Mouse (Mus musculus): Measurements from ENCODE around the gene Unc13a. TPM values are rescaled to one million over a fixed set of nuclear protein-coding genes. Genes with fewer than 3 reads are reported as not detected.

Gene Unc13a
- polyA plus RNA-seq, 1 experiment from 2014 or later: 16.7 TPM

GRCm38 (mm10) chr8:71629096-71629697, 42.4 kb downstream of the Unc13a start:
- ATAC-seq (ENCODE audit: low FRiP score, low read depth): peak; percentile 86
- under 1% methylated on average over 54 of the region's 55 CpGs for WGBS
- Histone ChIP-seq H3K27me3 (replicated peaks) (peaks cover 36% of the 10 kb centered on the region), H3K36me3 (peaks cover 7% of the 10 kb centered on the region), H3K4me1 (peaks cover 13% of the 10 kb centered on the region), H3K4me2 (replicated peaks) (peak overlapping the region; percentile 88), H3K4me3 (peak overlapping the region; percentile 49), H3K9me3 (peaks cover 10% of the 10 kb centered on the region), H3K27ac (no peak overlapping the region), H3K9ac (peak overlapping the region; percentile 56)

- no peak for ATAC-seq (ENCODE audit: low FRiP score, low read depth)
- 10% methylated on average over 16 of the region's 16 CpGs for WGBS
- Histone ChIP-seq H3K27me3 (replicated peaks) (peaks cover 29% of the 10 kb centered on the region), H3K27ac (no peak overlapping the region), H3K4me2 (replicated peaks) (peak overlapping the region; percentile 88), H3K9me3 (peaks cover 10% of the 10 kb centered on the region), H3K36me3 (peaks cover 12% of the 10 kb centered on the region), H3K9ac (peak overlapping the region; percentile 56), H3K4me1 (peaks cover 13% of the 10 kb centered on the region), H3K4me3 (peak overlapping the region; percentile 49)
Measured at GRCm38 (mm10) chr8:71628396-71629095, 43.0 kb downstream of the Unc13a start.

GRCm38 (mm10) chr8:71627265-71628099, 44.1 kb downstream of the Unc13a start:
- WGBS: 54% methylated on average over 9 of the region's 9 CpGs
- no peak for ATAC-seq (ENCODE audit: low FRiP score, low read depth)

GRCm38 (mm10) chr8:71626753-71627152, 44.8 kb downstream of the Unc13a start:
- ATAC-seq (ENCODE audit: low FRiP score, low read depth): no peak

More at GRCm38 (mm10) chr8:71627265-71628099, 44.1 kb downstream of the Unc13a start:
- H3K27ac ChIP-seq: no peak overlapping the region
- H3K27me3 ChIP-seq (replicated peaks): peaks cover 24% of the 10 kb centered on the region
- H3K9me3 ChIP-seq: peaks cover 6% of the 10 kb centered on the region
- H3K4me3 ChIP-seq: no peak overlapping the region
- H3K36me3 ChIP-seq: peaks cover 23% of the 10 kb centered on the region
- no peak overlapping the region for H3K9ac ChIP-seq
- H3K4me1 ChIP-seq: peaks cover 13% of the 10 kb centered on the region
- H3K4me2 ChIP-seq (replicated peaks): 0 out of 2 replicates have a peak overlapping the region, but pooled peaks have one; percentile 5

GRCm38 (mm10) chr8:71625088-71625487, 46.5 kb downstream of the Unc13a start:
- Histone ChIP-seq H3K4me1 (peaks cover 12% of the 10 kb centered on the region), H3K9me3 (peaks cover 11% of the 10 kb centered on the region), H3K4me3 (no peak overlapping the region), H3K36me3 (peaks cover 47% of the 10 kb centered on the region), H3K27ac (no peak overlapping the region), H3K4me2 (replicated peaks) (no peak overlapping the region), H3K27me3 (replicated peaks) (peaks cover 7% of the 10 kb centered on the region), H3K9ac (no peak overlapping the region)
- WGBS: 63% methylated on average over 1 of the region's 1 CpGs
- ATAC-seq (ENCODE audit: low FRiP score, low read depth): no peak

More at GRCm38 (mm10) chr8:71626753-71627152, 44.8 kb downstream of the Unc13a start:
- Histone ChIP-seq H3K4me1 (peaks cover 13% of the 10 kb centered on the region), H3K4me3 (no peak overlapping the region), H3K36me3 (peaks cover 30% of the 10 kb centered on the region), H3K27ac (no peak overlapping the region), H3K9me3 (peaks cover 11% of the 10 kb centered on the region), H3K4me2 (replicated peaks) (no peak overlapping the region), H3K27me3 (replicated peaks) (peaks cover 22% of the 10 kb centered on the region), H3K9ac (no peak overlapping the region)
- 85% methylated on average over 9 of the region's 9 CpGs for WGBS

GRCm38 (mm10) chr8:71619786-71620185, 51.8 kb downstream of the Unc13a start:
- Histone ChIP-seq H3K9ac (no peak overlapping the region), H3K27me3 (replicated peaks) (no peaks in the 10 kb centered on the region), H3K9me3 (peaks cover 11% of the 10 kb centered on the region), H3K27ac (no peak overlapping the region), H3K36me3 (peaks cover 93% of the 10 kb centered on the region), H3K4me1 (no peaks in the 10 kb centered on the region), H3K4me3 (no peak overlapping the region), H3K4me2 (replicated peaks) (no peak overlapping the region)
- WGBS: 93% methylated on average over 2 of the region's 2 CpGs
- no peak for ATAC-seq (ENCODE audit: low FRiP score, low read depth)

- peaks cover 47% of the 10 kb centered on the region for H3K36me3 ChIP-seq
- no peak for ATAC-seq (ENCODE audit: low FRiP score, low read depth)
- WGBS: 73% methylated on average over 4 of the region's 4 CpGs
Measured at GRCm38 (mm10) chr8:71613418-71613817, 58.1 kb downstream of the Unc13a start.

GRCm38 (mm10) chr8:71612141-71612540, 59.4 kb downstream of the Unc13a start:
- H3K27me3 ChIP-seq (replicated peaks): no peaks in the 10 kb centered on the region
- no peak for ATAC-seq (ENCODE audit: low FRiP score, low read depth)
- WGBS: 36% methylated on average over 5 of the region's 5 CpGs

More at GRCm38 (mm10) chr8:71613418-71613817, 58.1 kb downstream of the Unc13a start:
- Histone ChIP-seq H3K27ac (no peak overlapping the region), H3K9ac (no peak overlapping the region), H3K9me3 (no peaks in the 10 kb centered on the region), H3K4me2 (replicated peaks) (no peak overlapping the region), H3K27me3 (replicated peaks) (no peaks in the 10 kb centered on the region), H3K4me3 (no peak overlapping the region), H3K4me1 (peaks cover 15% of the 10 kb centered on the region)

GRCm38 (mm10) chr8:71610822-71611651, 60.5 kb downstream of the Unc13a start, which contains the start of gene Colgalt1:
Gene Colgalt1, plus strand, starts transcription at chr8:71610998.
- ATAC-seq (ENCODE audit: low FRiP score, low read depth): peak; percentile 99

More at GRCm38 (mm10) chr8:71612141-71612540, 59.4 kb downstream of the Unc13a start:
- Histone ChIP-seq H3K36me3 (peaks cover 34% of the 10 kb centered on the region), H3K9me3 (no peaks in the 10 kb centered on the region), H3K4me3 (peak overlapping the region; percentile 83), H3K4me2 (replicated peaks) (peak overlapping the region; percentile 82), H3K4me1 (peaks cover 15% of the 10 kb centered on the region), H3K27ac (no peak overlapping the region), H3K9ac (peak overlapping the region; percentile 89)

GRCm38 (mm10) chr8:71604021-71604420, 67.5 kb downstream of the Unc13a start:
- ATAC-seq (ENCODE audit: low FRiP score, low read depth): no peak
- Histone ChIP-seq H3K27me3 (replicated peaks) (peaks cover 55% of the 10 kb centered on the region), H3K9me3 (no peaks in the 10 kb centered on the region), H3K4me3 (no peak overlapping the region), H3K9ac (no peak overlapping the region), H3K4me2 (replicated peaks) (no peak overlapping the region), H3K36me3 (peaks cover 7% of the 10 kb centered on the region; the same call in 1 of the 2 replicates), H3K27ac (no peak overlapping the region), H3K4me1 (peaks cover 16% of the 10 kb centered on the region; the same call in 1 of the 2 replicates)
- WGBS: 53% methylated on average over 7 of the region's 7 CpGs

More at GRCm38 (mm10) chr8:71610822-71611651, 60.5 kb downstream of the Unc13a start, which contains the start of gene Colgalt1:
- WGBS: under 1% methylated on average over 82 of the region's 82 CpGs
- peak within 1 kb of the TSS; percentile 82 for H3K27ac ChIP-seq
- H3K27me3 ChIP-seq (replicated peaks): no peaks in the 10 kb centered on the region
- peaks cover 24% of the 10 kb centered on the region for H3K36me3 ChIP-seq
- H3K4me2 ChIP-seq (replicated peaks): peak within 1 kb of the TSS; percentile 82
- H3K4me3 ChIP-seq: peak within 1 kb of the TSS; percentile 83
- peak within 1 kb of the TSS; percentile 89 for H3K9ac ChIP-seq
- peaks cover 15% of the 10 kb centered on the region for H3K4me1 ChIP-seq
- H3K9me3 ChIP-seq: no peaks in the 10 kb centered on the region
